ENCODE assay signal across 14 mouse cellular contexts in the genomic region with DNA sequence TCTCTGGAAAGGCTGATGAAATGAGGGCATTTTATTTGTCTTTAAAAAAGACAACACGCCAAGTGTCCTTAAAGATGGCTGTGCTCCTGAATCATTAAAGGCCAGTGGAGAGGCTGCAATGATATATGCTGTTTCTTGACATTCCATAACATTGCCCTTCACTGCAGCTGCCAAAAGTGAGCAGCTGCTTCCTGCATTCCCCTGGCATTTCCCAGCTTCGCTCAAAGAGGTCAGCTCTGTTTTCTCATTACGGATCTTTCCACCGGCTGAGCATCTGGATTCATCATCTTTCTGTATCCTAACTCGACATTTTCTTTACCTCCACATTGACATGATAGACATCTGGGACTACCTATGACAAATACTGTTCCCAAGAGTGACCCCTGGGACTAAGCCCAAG.
"Had no signal": no experiment of that assay in that cellular context is flagged by ENCODE, and none has a peak within 500 bp of the region (broad histone marks: within the 10 kb centered on the region; RNA-seq: fewer than 3 reads in every experiment).

No protein-coding gene starts in this region.

- H3K36me3 ChIP-seq: limb, embryonic 15.5 days; liver, embryonic 13.5 days; midbrain, embryonic 10.5 days; midbrain, embryonic 15.5 days had no signal

- H3K9ac ChIP-seq: limb, embryonic 15.5 days; liver, embryonic 13.5 days; liver, postnatal 0 days; midbrain, embryonic 15.5 days had no signal

- H3K4me2 ChIP-seq: limb, embryonic 15.5 days; liver, embryonic 13.5 days; midbrain, embryonic 15.5 days had no signal

- H3K4me3 ChIP-seq: limb, embryonic 15.5 days; liver, embryonic 13.5 days; midbrain, embryonic 10.5 days; midbrain, embryonic 15.5 days had no signal

- H3K4me1 ChIP-seq: limb, embryonic 15.5 days; liver, embryonic 13.5 days; midbrain, embryonic 10.5 days; midbrain, embryonic 15.5 days had no signal

- H3K27me3 ChIP-seq: limb, embryonic 15.5 days; liver, embryonic 13.5 days; midbrain, embryonic 15.5 days had no signal

- H3K27ac ChIP-seq: limb, embryonic 15.5 days; liver, embryonic 13.5 days; midbrain, embryonic 10.5 days; midbrain, embryonic 15.5 days had no signal

- DNase-seq: kidney, adult 8-10 months; kidney, postnatal 25 days; layer of hippocampus, postnatal 36 days; liver, embryonic 13.5 days; liver, postnatal 0 days; lung, postnatal 36 days; right cerebral cortex, postnatal 4 days; spleen, adult 18-20 months; thymus, adult 2 months; thymus, postnatal 25 days had no signal

- H3K9me3 ChIP-seq: limb, embryonic 15.5 days; liver, embryonic 13.5 days; midbrain, embryonic 10.5 days; midbrain, embryonic 15.5 days had no signal

- ATAC-seq: intestine, postnatal 0 days; liver, postnatal 0 days; midbrain, embryonic 15.5 days had no signal
